Mouse (Mus musculus): ENCODE data around the gene Ankrd54.

- no peak for TF ChIP-seq CTCF (IDR thresholded peaks at IDR 0.05; ENCODE audit: extremely low read depth, insufficient read depth, low read length)
- no peak for TF ChIP-seq POLR2A (IDR thresholded peaks at IDR 0.05; ENCODE audit: extremely low read depth, insufficient read depth, low read length)
These were observed 39.9 kb downstream of the Ankrd54 start for GRCm38 (mm10) chr15:79022671-79023230.
